Mouse (Mus musculus): ENCODE data around the gene Lrrc8a.

Gene Lrrc8a

GRCm38 (mm10) chr2:30261064-30261736, 23.7 kb downstream of the Lrrc8a start:
- DNase-seq (ENCODE audit: low read depth, low spot score): no peak

- no peak for DNase-seq (ENCODE audit: low read depth, low spot score)
These were observed 24.7 kb downstream of the Lrrc8a start for GRCm38 (mm10) chr2:30261921-30262839.

- no peak for DNase-seq (ENCODE audit: low read depth, low spot score)
These were observed 25.4 kb downstream of the Lrrc8a start for GRCm38 (mm10) chr2:30262840-30263441.

- DNase-seq (ENCODE audit: low read depth, low spot score): no peak
These were observed 26.3 kb downstream of the Lrrc8a start for GRCm38 (mm10) chr2:30263811-30264210.

GRCm38 (mm10) chr2:30264671-30265519, 27.4 kb downstream of the Lrrc8a start:
- no peak for DNase-seq (ENCODE audit: low read depth, low spot score)

GRCm38 (mm10) chr2:30265767-30266253, 28.3 kb downstream of the Lrrc8a start, which contains the start of gene Phyhd1:
TSS of gene Phyhd1 (plus strand) at chr2:30266203.
- DNase-seq (ENCODE audit: low read depth, low spot score): peak; percentile 57

- peak; percentile 51 for DNase-seq (ENCODE audit: low read depth, low spot score)
These were observed 29.0 kb downstream of the Lrrc8a start for GRCm38 (mm10) chr2:30266392-30266941.

GRCm38 (mm10) chr2:30267466-30267865, 30.0 kb downstream of the Lrrc8a start:
- DNase-seq (ENCODE audit: low read depth, low spot score): no peak

- DNase-seq (ENCODE audit: low read depth, low spot score): no peak
These were observed 30.9 kb downstream of the Lrrc8a start for GRCm38 (mm10) chr2:30268371-30268770.

GRCm38 (mm10) chr2:30269241-30269990, 31.9 kb downstream of the Lrrc8a start:
- no peak for DNase-seq (ENCODE audit: low read depth, low spot score)

GRCm38 (mm10) chr2:30270134-30270533, 32.6 kb downstream of the Lrrc8a start:
- peak; percentile 76 for DNase-seq (ENCODE audit: low read depth, low spot score)

GRCm38 (mm10) chr2:30280743-30281142, 43.2 kb downstream of the Lrrc8a start, which contains the start of gene Gm28038:
TSS of gene Gm28038 (plus strand) at chr2:30281043.
- no peak for DNase-seq (ENCODE audit: low read depth, low spot score)

GRCm38 (mm10) chr2:30281651-30282050, 44.1 kb downstream of the Lrrc8a start:
- no peak for DNase-seq (ENCODE audit: low read depth, low spot score)

- DNase-seq (ENCODE audit: low read depth, low spot score): no peak
These were observed 45.7 kb downstream of the Lrrc8a start for GRCm38 (mm10) chr2:30283193-30283592.

GRCm38 (mm10) chr2:30285004-30285403, 47.5 kb downstream of the Lrrc8a start:
- DNase-seq (ENCODE audit: low read depth, low spot score): no peak

- DNase-seq (ENCODE audit: low read depth, low spot score): no peak
These were observed 48.1 kb downstream of the Lrrc8a start for GRCm38 (mm10) chr2:30285416-30286181.

GRCm38 (mm10) chr2:30286192-30287026, 48.9 kb downstream of the Lrrc8a start, which contains the start of the genes Dolk and Nup188:
TSS of gene Dolk (minus strand) at chr2:30286334.
TSS of gene Nup188 (plus strand) at chr2:30286397.
- peak; percentile 79 for DNase-seq (ENCODE audit: low read depth, low spot score)

GRCm38 (mm10) chr2:30287027-30287373, 49.5 kb downstream of the Lrrc8a start:
- no peak for DNase-seq (ENCODE audit: low read depth, low spot score)
